Comparison of ENCODE assay signal across 29 mouse cellular contexts in genomic region chr13:76529915-76530314, GRCm38 (mm10).
"Had no signal": no experiment of that assay in that cellular context is flagged by ENCODE, and none has a peak within 500 bp of the region (broad histone marks: within the 10 kb centered on the region; RNA-seq: fewer than 3 reads in every experiment).

No protein-coding gene starts in this region.

- ATAC-seq: hindbrain, embryonic 16.5 days; hindbrain, postnatal 0 days; inflammation-experienced regulatory T-cells, adult 6 months; intestine, embryonic 15.5 days; intestine, embryonic 16.5 days; intestine, postnatal 0 days had no signal

- H3K27me3 ChIP-seq: heart, embryonic 12.5 days; heart, embryonic 13.5 days; heart, embryonic 15.5 days; hindbrain, embryonic 12.5 days; hindbrain, embryonic 13.5 days; hindbrain, embryonic 15.5 days; intestine, embryonic 15.5 days; kidney, embryonic 15.5 days had no signal

- DNase-seq: heart, postnatal 10 days; heart, postnatal 14 days; heart, postnatal 36 days; heart, postnatal 4 days; kidney, adult 11 months; kidney, adult 18-20 months; kidney, adult 2 months; kidney, adult 8-10 months; kidney, adult 9 months; kidney, postnatal 10 days; kidney, postnatal 14 days; kidney, postnatal 25 days; kidney, postnatal 36 days; kidney, postnatal 4 days; layer of hippocampus, adult 9-11 months; layer of hippocampus, postnatal 36 days had no signal
